Comparison of ENCODE assay signal across 21 mouse cellular contexts in genomic region chr12:110506046-110506445, GRCm38 (mm10). TPM values are rescaled to one million over a fixed set of nuclear protein-coding genes. Genes with fewer than 3 reads are reported as not detected.
DNase-seq lines count a peak whose midpoint lies in the region; ATAC-seq and TF ChIP-seq lines count a peak whose summit lies in the region.
"Had no signal": no experiment of that assay in that cellular context is flagged by ENCODE, and none has a peak within 500 bp of the region (broad histone marks: within the 10 kb centered on the region; RNA-seq: fewer than 3 reads in every experiment).

No protein-coding gene starts in this region.

- no peak overlapping the region for H3K9ac ChIP-seq in embryonic facial prominence, embryonic 14.5 days (ENCODE audit: low read depth, low read length)
- H3K9ac ChIP-seq: limb, embryonic 15.5 days; liver, embryonic 15.5 days had no signal

- no peak for DNase-seq in embryonic facial prominence, embryonic 14.5 days (ENCODE audit: low spot score)
- no peak for DNase-seq in embryonic facial prominence, embryonic 10.5 days (ENCODE audit: low spot score)
- DNase-seq in 416B (ENCODE audit: low read depth) = peak; percentile 29
- no peak for DNase-seq in embryo, embryonic 9.5 days (ENCODE audit: extremely low spot score)
- DNase-seq in cerebellum, adult 9-11 months = no peak
- no peak for DNase-seq in adrenal gland, adult 8-10 months
- DNase-seq: adrenal gland, adult 2 months; heart, adult 11 months; heart, postnatal 36 days; kidney, adult 11 months; midbrain, embryonic 14.5 days; right cerebral cortex, postnatal 14 days; thymus, adult 18-20 months had no signal

- no peak overlapping the region for H3K4me2 ChIP-seq in embryonic facial prominence, embryonic 14.5 days (ENCODE audit: low read depth, low read length)
- H3K4me2 ChIP-seq: limb, embryonic 15.5 days; liver, embryonic 15.5 days had no signal

- no peak for TF ChIP-seq CTCF in E14TG2a.4 (conservative IDR thresholded peaks at IDR 0.05; ENCODE audit: low read length)

- 68% methylated on average over 5 of the region's 5 CpGs for WGBS in embryonic facial prominence, embryonic 14.5 days
- 84% methylated on average over 5 of the region's 5 CpGs for WGBS in embryonic facial prominence, embryonic 10.5 days

- no peaks in the 10 kb centered on the region for H3K36me3 ChIP-seq in embryonic facial prominence, embryonic 14.5 days (ENCODE audit: control insufficient read depth, insufficient read depth, low read length)
- no peaks in the 10 kb centered on the region for H3K36me3 ChIP-seq in embryonic facial prominence, embryonic 10.5 days (replicated peaks)
- peaks cover 58% of the 10 kb centered on the region for H3K36me3 ChIP-seq in E14TG2a.4 (ENCODE audit: insufficient read depth, low read length)
- H3K36me3 ChIP-seq: forebrain, embryonic 10.5 days; limb, embryonic 15.5 days; liver, embryonic 15.5 days had no signal

- no peaks in the 10 kb centered on the region for H3K9me3 ChIP-seq in embryonic facial prominence, embryonic 14.5 days (ENCODE audit: control insufficient read depth, low read length)
- H3K9me3 ChIP-seq in embryonic facial prominence, embryonic 10.5 days = no peaks in the 10 kb centered on the region
- H3K9me3 ChIP-seq in E14TG2a.4 (ENCODE audit: low read length) = no peaks in the 10 kb centered on the region
- H3K9me3 ChIP-seq: forebrain, embryonic 10.5 days; limb, embryonic 15.5 days; liver, embryonic 15.5 days had no signal

- no peak overlapping the region for H3K4me3 ChIP-seq in embryonic facial prominence, embryonic 14.5 days (ENCODE audit: low read depth, low read length)
- H3K4me3 ChIP-seq in embryonic facial prominence, embryonic 10.5 days = no peak overlapping the region
- H3K4me3 ChIP-seq in E14TG2a.4 (replicated peaks; ENCODE audit: low read length) = peak overlapping the region; percentile 59
- H3K4me3 ChIP-seq: forebrain, embryonic 10.5 days; layer of hippocampus, adult 2 months; limb, embryonic 15.5 days; liver, embryonic 15.5 days; megakaryocyte, embryonic 14.5 days had no signal

- no peak overlapping the region for H3K27ac ChIP-seq in embryonic facial prominence, embryonic 14.5 days (replicated peaks; ENCODE audit: low read depth, low read length)
- no peak overlapping the region for H3K27ac ChIP-seq in embryonic facial prominence, embryonic 10.5 days (replicated peaks)
- H3K27ac ChIP-seq: forebrain, embryonic 10.5 days; layer of hippocampus, adult 2 months; limb, embryonic 15.5 days; liver, embryonic 15.5 days had no signal

- ATAC-seq in embryonic facial prominence, embryonic 14.5 days (ENCODE audit: low read depth) = peak; percentile 31
- ATAC-seq in inflammation-experienced regulatory T-cells, adult 6 months = peak; percentile 6
- ATAC-seq: hindbrain, embryonic 16.5 days had no signal

- H3K4me1 ChIP-seq in embryonic facial prominence, embryonic 14.5 days (ENCODE audit: control insufficient read depth, insufficient read depth, low read length) = peaks cover 34% of the 10 kb centered on the region
- H3K4me1 ChIP-seq in embryonic facial prominence, embryonic 10.5 days = peaks cover 63% of the 10 kb centered on the region
- peaks cover 96% of the 10 kb centered on the region for H3K4me1 ChIP-seq in E14TG2a.4 (replicated peaks; ENCODE audit: low read depth, low read length)

- no peaks in the 10 kb centered on the region for H3K27me3 ChIP-seq in embryonic facial prominence, embryonic 14.5 days (replicated peaks; ENCODE audit: control insufficient read depth, insufficient read depth, low read length)
- H3K27me3 ChIP-seq in embryonic facial prominence, embryonic 10.5 days (replicated peaks; ENCODE audit: low read depth, poor library complexity, severe bottlenecking) = no peaks in the 10 kb centered on the region
- H3K27me3 ChIP-seq in E14TG2a.4 (ENCODE audit: insufficient read depth, low read length) = no peaks in the 10 kb centered on the region
- H3K27me3 ChIP-seq: limb, embryonic 15.5 days; liver, embryonic 15.5 days; megakaryocyte, embryonic 14.5 days had no signal

RNA-seq across cellular contexts. Expression of gene Ppp2r5c, which starts 59.1 kb away (rescaled TPM):
- polyA plus RNA-seq in embryonic facial prominence, embryonic 14.5 days (2014; fragmentation: Nextera tagmentation; extraction: Ambion mirVana) = 133 and 155 TPM in 2 replicates
- polyA plus RNA-seq in embryonic facial prominence, embryonic 10.5 days (2016; fragmentation: Nextera tagmentation; extraction: Ambion mirVana) = 141 and 143 TPM in 2 replicates
- polyA plus RNA-seq in inflammation-experienced regulatory T-cells, adult 6 months (2017; shearing (Covaris generic)) = 100 to 1,000 TPM; 506 to 623 (median 523) TPM
- total RNA-seq in adrenal gland, adult 8-10 months (2022) = 100 to 1,000 TPM; 106 to 141 (median 127) TPM
